20 mouse cellular contexts compared by ENCODE assay signal in the genomic region with DNA sequence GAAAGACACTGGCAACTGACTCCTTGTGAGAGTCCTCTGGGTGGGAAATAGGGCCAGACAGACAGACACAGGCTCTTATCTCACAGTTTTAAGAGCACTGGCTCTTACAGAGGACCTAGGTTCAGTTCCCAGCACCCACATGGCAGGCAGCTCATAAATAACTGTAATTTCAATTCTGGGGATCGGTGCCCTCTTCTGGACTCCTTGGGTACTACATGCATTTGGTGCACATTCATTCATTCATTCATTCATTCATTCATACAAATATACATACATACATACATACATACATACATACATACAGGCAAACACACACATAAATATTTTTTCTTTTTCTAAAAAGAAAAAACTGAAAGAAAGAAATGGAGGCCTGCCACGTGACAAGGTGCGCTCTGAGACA. TPM values are rescaled to one million over a fixed set of nuclear protein-coding genes. Genes with fewer than 3 reads are reported as not detected.
DNase-seq lines count a peak whose midpoint lies in the region; ATAC-seq and TF ChIP-seq lines count a peak whose summit lies in the region.
"Had no signal": no experiment of that assay in that cellular context is flagged by ENCODE, and none has a peak within 500 bp of the region (broad histone marks: within the 10 kb centered on the region; RNA-seq: fewer than 3 reads in every experiment).

No protein-coding gene starts in this region.

- H3K36me3 ChIP-seq in hindbrain, postnatal 0 days (ENCODE audit: insufficient read depth, low read length) = no peaks in the 10 kb centered on the region
- H3K36me3 ChIP-seq in hindbrain, embryonic 12.5 days = no peaks in the 10 kb centered on the region
- no peaks in the 10 kb centered on the region for H3K36me3 ChIP-seq in liver, postnatal 0 days (replicated peaks; ENCODE audit: insufficient read depth, low read length)
- no peaks in the 10 kb centered on the region for H3K36me3 ChIP-seq in small intestine, adult 2 months (ENCODE audit: control insufficient read depth, insufficient read depth, low read length)
- H3K36me3 ChIP-seq in kidney, embryonic 15.5 days = 0 out of 2 replicates have a peak, but pooled peaks cover 11% of the 10 kb centered on the region
- H3K36me3 ChIP-seq: embryonic facial prominence, embryonic 15.5 days; G1E; liver, embryonic 13.5 days had no signal

- H3K27me3 ChIP-seq in hindbrain, postnatal 0 days (ENCODE audit: insufficient read depth, low read length) = no peaks in the 10 kb centered on the region
- H3K27me3 ChIP-seq in hindbrain, embryonic 12.5 days = no peaks in the 10 kb centered on the region
- no peaks in the 10 kb centered on the region for H3K27me3 ChIP-seq in liver, postnatal 0 days (ENCODE audit: insufficient read depth, low read length)
- H3K27me3 ChIP-seq in small intestine, adult 2 months (ENCODE audit: control insufficient read depth, insufficient read depth, low read length) = no peaks in the 10 kb centered on the region
- no peaks in the 10 kb centered on the region for H3K27me3 ChIP-seq in kidney, embryonic 15.5 days
- H3K27me3 ChIP-seq: embryonic facial prominence, embryonic 15.5 days; heart, embryonic 12.5 days; liver, embryonic 13.5 days had no signal

- H3K4me3 ChIP-seq in hindbrain, postnatal 0 days (ENCODE audit: low read length) = no peak overlapping the region
- no peak overlapping the region for H3K4me3 ChIP-seq in hindbrain, embryonic 12.5 days
- no peak overlapping the region for H3K4me3 ChIP-seq in liver, postnatal 0 days (ENCODE audit: low read depth, low read length)
- no peak overlapping the region for H3K4me3 ChIP-seq in small intestine, adult 2 months (ENCODE audit: low read depth, low read length)
- no peak overlapping the region for H3K4me3 ChIP-seq in kidney, embryonic 15.5 days (replicated peaks)
- H3K4me3 ChIP-seq: embryonic facial prominence, embryonic 15.5 days; heart, embryonic 12.5 days; liver, embryonic 13.5 days had no signal

- H3K9ac ChIP-seq in hindbrain, postnatal 0 days (replicated peaks; ENCODE audit: low read length) = no peak overlapping the region
- H3K9ac ChIP-seq in hindbrain, embryonic 12.5 days = no peak overlapping the region
- H3K9ac ChIP-seq in liver, postnatal 0 days (replicated peaks) = no peak overlapping the region
- no peak overlapping the region for H3K9ac ChIP-seq in kidney, embryonic 15.5 days
- H3K9ac ChIP-seq: embryonic facial prominence, embryonic 15.5 days; heart, embryonic 12.5 days; liver, embryonic 13.5 days had no signal

- 100% methylated on average over 3 of the region's 3 CpGs for WGBS in hindbrain, postnatal 0 days
- 98% methylated on average over 3 of the region's 3 CpGs for WGBS in hindbrain, embryonic 12.5 days
- 96% methylated on average over 3 of the region's 3 CpGs for WGBS in liver, postnatal 0 days (ENCODE audit: insufficient replicate concordance)
- over 99% methylated on average over 3 of the region's 3 CpGs for WGBS in small intestine, adult 2 months
- 97% methylated on average over 3 of the region's 3 CpGs for WGBS in kidney, embryonic 15.5 days

- TF ChIP-seq POLR2A in small intestine, adult 2 months (IDR thresholded peaks at IDR 0.05; ENCODE audit: low read depth, low read length) = no peak

- no peak for TF ChIP-seq EP300 in liver, postnatal 0 days (IDR thresholded peaks at IDR 0.05; ENCODE audit: low read depth)

- H3K4me1 ChIP-seq in hindbrain, postnatal 0 days (ENCODE audit: insufficient read depth, low read length) = peaks cover 14% of the 10 kb centered on the region
- peaks cover 5% of the 10 kb centered on the region; the same call in 1 of the 2 replicates for H3K4me1 ChIP-seq in hindbrain, embryonic 12.5 days
- H3K4me1 ChIP-seq in liver, postnatal 0 days (ENCODE audit: insufficient read depth) = no peaks in the 10 kb centered on the region
- H3K4me1 ChIP-seq in small intestine, adult 2 months (ENCODE audit: control insufficient read depth, insufficient read depth, insufficient read length, low read length) = peaks cover 30% of the 10 kb centered on the region
- H3K4me1 ChIP-seq in kidney, embryonic 15.5 days = peaks cover 22% of the 10 kb centered on the region
- H3K4me1 ChIP-seq: liver, embryonic 13.5 days had no signal

- no peak for ATAC-seq in hindbrain, postnatal 0 days
- no peak for ATAC-seq in hindbrain, embryonic 12.5 days (ENCODE audit: low FRiP score)
- ATAC-seq in liver, postnatal 0 days = no peak
- ATAC-seq in kidney, embryonic 15.5 days (replicated peaks; ENCODE audit: low FRiP score) = no peak
- ATAC-seq: forebrain, embryonic 16.5 days; midbrain, embryonic 16.5 days had no signal

- no peak overlapping the region for H3K27ac ChIP-seq in hindbrain, postnatal 0 days
- no peak overlapping the region for H3K27ac ChIP-seq in hindbrain, embryonic 12.5 days
- no peak overlapping the region for H3K27ac ChIP-seq in liver, postnatal 0 days (ENCODE audit: low read depth)
- H3K27ac ChIP-seq in small intestine, adult 2 months (ENCODE audit: insufficient read depth, low read depth, low read length) = no peak overlapping the region
- no peak overlapping the region for H3K27ac ChIP-seq in kidney, embryonic 15.5 days
- H3K27ac ChIP-seq: embryonic facial prominence, embryonic 15.5 days; liver, embryonic 13.5 days had no signal

- H3K9me3 ChIP-seq in hindbrain, postnatal 0 days (ENCODE audit: low read length) = no peaks in the 10 kb centered on the region
- H3K9me3 ChIP-seq in hindbrain, embryonic 12.5 days (replicated peaks) = no peaks in the 10 kb centered on the region
- 0 out of 2 replicates have a peak, but pooled peaks cover 2% of the 10 kb centered on the region for H3K9me3 ChIP-seq in liver, postnatal 0 days (ENCODE audit: low read length)
- H3K9me3 ChIP-seq in kidney, embryonic 15.5 days (replicated peaks) = 0 out of 2 replicates have a peak, but pooled peaks cover 5% of the 10 kb centered on the region
- H3K9me3 ChIP-seq: embryonic facial prominence, embryonic 15.5 days; liver, embryonic 13.5 days had no signal

- no peak overlapping the region for H3K4me2 ChIP-seq in hindbrain, postnatal 0 days (ENCODE audit: low read depth, low read length)
- no peak overlapping the region for H3K4me2 ChIP-seq in hindbrain, embryonic 12.5 days (replicated peaks)
- H3K4me2 ChIP-seq in liver, postnatal 0 days (ENCODE audit: low read depth, low read length) = no peak overlapping the region
- no peak overlapping the region for H3K4me2 ChIP-seq in kidney, embryonic 15.5 days
- H3K4me2 ChIP-seq: embryonic facial prominence, embryonic 15.5 days; heart, embryonic 12.5 days; liver, embryonic 13.5 days had no signal

- no peak for DNase-seq in hindbrain, postnatal 0 days (ENCODE audit: low spot score)
- DNase-seq in liver, postnatal 0 days = no peak
- DNase-seq in liver = no peak
- DNase-seq in R1 (ENCODE audit: low read depth, low spot score) = peak; percentile 45
- DNase-seq: adrenal gland, postnatal 36 days; cerebellum, adult 18-20 months; cerebellum, postnatal 36 days; kidney, adult 9 months; layer of hippocampus, postnatal 36 days; liver, embryonic 13.5 days; right cerebral cortex, postnatal 25 days had no signal

- TF ChIP-seq CTCF in hindbrain, postnatal 0 days (IDR thresholded peaks at IDR 0.05; ENCODE audit: low read depth) = peak; percentile 39; the same call in 1 of the 2 replicates
- TF ChIP-seq CTCF in liver, postnatal 0 days (IDR thresholded peaks at IDR 0.05; ENCODE audit: low read depth) = peak; percentile 42
- peak; percentile 28; the same call in 1 of the 2 replicates for TF ChIP-seq CTCF in small intestine, adult 2 months (IDR thresholded peaks at IDR 0.05; ENCODE audit: extremely low read depth, insufficient read length, insufficient replicate concordance, low read depth, low read length)

RNA-seq across cellular contexts. Expression of gene Sh3bp4, which starts 56.9 kb away (rescaled TPM):
- total RNA-seq in hindbrain, postnatal 0 days (2014; rRNA removed) = 36.5 and 38.8 TPM in 2 replicates
- polyA plus RNA-seq in hindbrain, postnatal 0 days (2015; fragmentation: Nextera tagmentation; extraction: Ambion mirVana) = 14.6 and 15.7 TPM in 2 replicates
- 28.0 and 31.4 TPM in 2 replicates for polyA plus RNA-seq in hindbrain, embryonic 12.5 days (2016; fragmentation: Nextera tagmentation; extraction: Ambion mirVana)
- polyA plus RNA-seq in liver, postnatal 0 days (2015; fragmentation: Nextera tagmentation; extraction: Ambion mirVana) = 0.60 and 0.70 TPM in 2 replicates
- 4.2 and 5.5 TPM in 2 replicates for polyA plus RNA-seq in small intestine, adult 2 months (2012; rRNA removed)
- polyA plus RNA-seq in kidney, embryonic 15.5 days (2015; fragmentation: Nextera tagmentation; extraction: Ambion mirVana) = 25.4 and 28.7 TPM in 2 replicates
- total RNA-seq: G1E; megakaryocyte-erythroid progenitor cell, adult 5-6 weeks had no signal
- polyA plus RNA-seq: G1E had no signal
